Mouse (Mus musculus) lung, postnatal 25 days (tissue): ENCODE measurements around the gene Ankmy1.

Source experiments
- DNase-seq: peaks from one replicate; pipeline ENCODE4 v3.0.0; 2022; ENCODE audit warnings: low spot score

The Ankmy1 gene

DNA sequence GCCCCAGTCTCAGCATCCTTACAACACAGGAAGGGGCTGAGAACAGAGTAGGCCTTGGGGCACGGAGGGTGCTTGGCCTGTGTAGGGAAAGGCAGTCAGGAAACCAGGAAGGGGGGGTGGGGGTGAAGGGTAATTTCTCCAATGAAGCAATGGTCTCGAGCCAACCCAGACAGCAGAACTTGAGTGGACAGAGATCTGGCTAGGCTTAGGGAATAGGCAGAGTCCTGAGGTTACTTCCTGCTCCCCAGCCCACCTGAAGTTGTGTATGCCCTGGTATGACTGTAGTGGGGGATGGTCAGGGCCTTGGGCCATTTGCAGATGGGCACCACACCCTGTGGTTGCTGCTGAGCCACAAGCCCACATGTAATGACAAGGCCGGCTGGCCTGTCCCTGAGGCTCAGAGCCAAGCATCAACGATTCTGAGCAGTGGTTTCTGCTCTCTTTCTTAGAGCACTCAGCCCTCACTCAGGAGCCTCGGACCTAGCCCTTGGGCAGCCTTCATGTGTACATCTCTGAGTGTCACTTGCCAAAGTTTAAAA, 86.9 kb downstream of the Ankmy1 start:
- DNase-seq, result no peak

DNA sequence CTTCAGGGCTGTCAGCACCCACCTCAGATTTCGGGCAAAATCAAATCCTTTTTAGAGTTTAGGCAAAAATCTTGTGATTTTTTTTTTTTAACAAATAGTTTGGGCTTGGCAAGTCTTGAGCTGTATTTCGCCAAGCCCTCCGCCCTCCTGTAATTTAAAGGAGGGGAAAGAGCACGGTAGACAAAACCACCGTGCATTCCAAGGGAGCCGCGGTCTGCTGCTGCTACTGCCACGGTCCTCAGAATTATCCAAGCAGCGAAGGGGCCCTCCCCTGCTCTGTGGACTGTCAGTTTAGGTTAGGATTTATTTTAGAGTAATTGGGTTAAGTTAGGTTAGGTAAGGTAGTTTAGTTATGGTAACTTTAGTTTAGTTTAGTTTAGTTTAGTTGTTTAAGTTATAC, 87.6 kb downstream of the Ankmy1 start:
- DNase-seq, result no peak

DNA sequence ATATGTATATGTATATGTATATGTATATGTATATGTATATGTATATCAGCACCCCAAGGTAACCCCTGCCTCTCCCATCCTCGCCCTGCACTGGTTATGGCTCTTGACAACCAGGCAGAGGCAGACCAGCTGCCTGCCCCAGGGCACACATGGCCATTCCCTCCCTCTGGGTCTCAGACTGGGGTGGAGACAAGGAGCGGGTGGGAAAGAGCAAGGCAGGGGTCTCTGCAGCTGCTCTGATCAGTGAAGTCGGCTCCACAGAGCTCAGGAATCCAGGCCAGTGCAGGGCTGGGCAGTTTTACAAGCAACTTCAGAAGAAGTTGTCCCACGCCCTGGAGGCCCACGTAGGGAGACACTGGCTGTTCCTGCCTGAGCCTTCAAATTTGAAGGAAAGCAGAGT, 88.4 kb downstream of the Ankmy1 start:
- no peak for DNase-seq
